ENCODE assay signal across 8 mouse cellular contexts in genomic region chr4:133353367-133354365, GRCm38 (mm10). TPM values are rescaled to one million over a fixed set of nuclear protein-coding genes. Genes with fewer than 3 reads are reported as not detected.
DNase-seq lines count a peak whose midpoint lies in the region; ATAC-seq and TF ChIP-seq lines count a peak whose summit lies in the region.

Wdtc1 (minus strand) TSS chr4:133353481.

- H3K27me3 ChIP-seq in cerebellum, adult 2 months (ENCODE audit: control insufficient read depth, insufficient read depth, low read length): no peaks in the 10 kb centered on the region
- no peaks in the 10 kb centered on the region for H3K27me3 ChIP-seq in intestine, embryonic 16.5 days (replicated peaks; ENCODE audit: control insufficient read depth, insufficient read depth, low read length)
- H3K27me3 ChIP-seq in lung, embryonic 16.5 days (ENCODE audit: control insufficient read depth, insufficient read depth, low read depth, low read length): no peaks in the 10 kb centered on the region
- H3K27me3 ChIP-seq in stomach, postnatal 0 days (ENCODE audit: control insufficient read depth, insufficient read depth, low read length): no peaks in the 10 kb centered on the region

- H3K9me3 ChIP-seq in intestine, embryonic 16.5 days (ENCODE audit: control insufficient read depth, low read length): no peaks in the 10 kb centered on the region
- H3K9me3 ChIP-seq in lung, embryonic 16.5 days (ENCODE audit: control insufficient read depth, low read length): no peaks in the 10 kb centered on the region
- no peaks in the 10 kb centered on the region for H3K9me3 ChIP-seq in stomach, postnatal 0 days (ENCODE audit: control insufficient read depth, low read length)

- ATAC-seq in intestine, embryonic 16.5 days: peak; percentile 93
- ATAC-seq in lung, embryonic 16.5 days (ENCODE audit: low read depth): no peak
- ATAC-seq in stomach, postnatal 0 days (ENCODE audit: low FRiP score, low TSS enrichment): peak; percentile 95

- TF ChIP-seq POLR2A in cerebellum, adult 2 months (IDR thresholded peaks at IDR 0.05; ENCODE audit: borderline replicate concordance, insufficient read depth, low read length): no peak

- WGBS in cerebellum, adult 2 months: 90% methylated on average over 23 of the region's 23 CpGs
- WGBS in intestine, embryonic 16.5 days: 81% methylated on average over 23 of the region's 23 CpGs
- WGBS in lung, embryonic 16.5 days: 84% methylated on average over 23 of the region's 23 CpGs
- WGBS in stomach, postnatal 0 days: 73% methylated on average over 23 of the region's 23 CpGs

- no peak for TF ChIP-seq CTCF in cerebellum, adult 2 months (IDR thresholded peaks at IDR 0.05; ENCODE audit: borderline replicate concordance, insufficient read depth, low read depth, low read length)
- TF ChIP-seq CTCF in stomach, postnatal 0 days (IDR thresholded peaks at IDR 0.05; ENCODE audit: low read depth): no peak

- no peak within 1 kb of the TSS for H3K4me3 ChIP-seq in cerebellum, adult 2 months (replicated peaks; ENCODE audit: insufficient read depth, low read depth, low read length)
- H3K4me3 ChIP-seq in intestine, embryonic 16.5 days (ENCODE audit: low read length): no peak within 1 kb of the TSS
- no peak within 1 kb of the TSS for H3K4me3 ChIP-seq in lung, embryonic 16.5 days (ENCODE audit: low read length)
- H3K4me3 ChIP-seq in stomach, postnatal 0 days (ENCODE audit: low read depth, low read length): no peak within 1 kb of the TSS

- no peak within 1 kb of the TSS for H3K27ac ChIP-seq in cerebellum, adult 2 months (ENCODE audit: insufficient read depth, low read length)
- H3K27ac ChIP-seq in intestine, embryonic 16.5 days (ENCODE audit: low read length): peak within 1 kb of the TSS; percentile 23; the same call in 1 of the 2 replicates
- H3K27ac ChIP-seq in lung, embryonic 16.5 days (ENCODE audit: low read length): no peak within 1 kb of the TSS
- peak within 1 kb of the TSS; percentile 74 for H3K27ac ChIP-seq in stomach, postnatal 0 days (replicated peaks)

- TF ChIP-seq EP300 in stomach, postnatal 0 days (optimal IDR thresholded peaks at IDR 0.05): no peak

- no peak within 1 kb of the TSS for H3K4me2 ChIP-seq in intestine, embryonic 16.5 days (ENCODE audit: low read depth, low read length)
- H3K4me2 ChIP-seq in lung, embryonic 16.5 days (ENCODE audit: low read depth, low read length): no peak within 1 kb of the TSS
- H3K4me2 ChIP-seq in stomach, postnatal 0 days (replicated peaks; ENCODE audit: low read depth): no peak within 1 kb of the TSS

- DNase-seq in cerebellum, adult 2 months: no peak
- no peak for DNase-seq in cerebellum, adult 9-10 months
- no peak for DNase-seq in adrenal gland, postnatal 10 days
- DNase-seq in gastrocnemius, postnatal 25 days: no peak
- DNase-seq in stomach, postnatal 0 days (ENCODE audit: low spot score): peak; percentile 90
- no peak for DNase-seq in right cerebral cortex, postnatal 25 days

- H3K36me3 ChIP-seq in intestine, embryonic 16.5 days (ENCODE audit: control insufficient read depth, insufficient read depth, low read length): no peaks in the 10 kb centered on the region
- no peaks in the 10 kb centered on the region for H3K36me3 ChIP-seq in lung, embryonic 16.5 days (ENCODE audit: control insufficient read depth, insufficient read depth, low read length)
- no peaks in the 10 kb centered on the region for H3K36me3 ChIP-seq in stomach, postnatal 0 days (ENCODE audit: control insufficient read depth, insufficient read depth, low read length)

- H3K4me1 ChIP-seq in cerebellum, adult 2 months (ENCODE audit: control insufficient read depth, insufficient read depth, low read length): no peaks in the 10 kb centered on the region
- H3K4me1 ChIP-seq in intestine, embryonic 16.5 days (ENCODE audit: control insufficient read depth, insufficient read depth, low read length): no peaks in the 10 kb centered on the region
- H3K4me1 ChIP-seq in lung, embryonic 16.5 days (replicated peaks; ENCODE audit: control insufficient read depth, insufficient read depth, low read length): no peaks in the 10 kb centered on the region
- no peaks in the 10 kb centered on the region for H3K4me1 ChIP-seq in stomach, postnatal 0 days (replicated peaks; ENCODE audit: control insufficient read depth, insufficient read depth)

- H3K9ac ChIP-seq in intestine, embryonic 16.5 days (ENCODE audit: low read depth, low read length): no peak within 1 kb of the TSS
- no peak within 1 kb of the TSS for H3K9ac ChIP-seq in lung, embryonic 16.5 days (ENCODE audit: low read length)
- no peak within 1 kb of the TSS for H3K9ac ChIP-seq in stomach, postnatal 0 days (ENCODE audit: low read length)

RNA-seq across cellular contexts. Expression of gene Wdtc1, which starts in this region (rescaled TPM):
- polyA plus RNA-seq in cerebellum, adult 2 months (2012; rRNA removed): 46.3 and 46.6 TPM in 2 replicates
- 10 to 100 TPM; 46.3 to 50.1 TPM for total RNA-seq in adrenal gland, postnatal 10 days (2021)
- total RNA-seq in gastrocnemius, postnatal 25 days (2021): 10 to 100 TPM; 76.3 to 85.0 TPM
- 11.4 and 12.8 TPM in 2 replicates for polyA plus RNA-seq in intestine, embryonic 16.5 days (2015; fragmentation: Nextera tagmentation; extraction: Ambion mirVana)
- 11.3 and 11.8 TPM in 2 replicates for polyA plus RNA-seq in lung, embryonic 16.5 days (2015; fragmentation: Nextera tagmentation; extraction: Ambion mirVana)
- polyA plus RNA-seq in stomach, postnatal 0 days (2015; fragmentation: Nextera tagmentation; extraction: Ambion mirVana): 6.2 and 7.7 TPM in 2 replicates

Comparison
In these comparisons a context has a peak if more than half of its experiments do, and no peak if none do; other contexts are left out.
1. H3K27ac ChIP-seq: peak in intestine, embryonic 16.5 days (single experiment) and stomach, postnatal 0 days (single experiment); none in cerebellum, adult 2 months (single experiment) and lung, embryonic 16.5 days (single experiment).